Mouse (Mus musculus): ENCODE results near the gene Zfhx3. TPM values are rescaled to one million over a fixed set of nuclear protein-coding genes. Genes with fewer than 3 reads are reported as not detected.
A peak's percentile ranks its signal among the peaks of the same experiment; 100 is the strongest.

Gene Zfhx3
- polyA plus RNA-seq, 1 experiment from 2014 or later: 27.5 TPM

DNA sequence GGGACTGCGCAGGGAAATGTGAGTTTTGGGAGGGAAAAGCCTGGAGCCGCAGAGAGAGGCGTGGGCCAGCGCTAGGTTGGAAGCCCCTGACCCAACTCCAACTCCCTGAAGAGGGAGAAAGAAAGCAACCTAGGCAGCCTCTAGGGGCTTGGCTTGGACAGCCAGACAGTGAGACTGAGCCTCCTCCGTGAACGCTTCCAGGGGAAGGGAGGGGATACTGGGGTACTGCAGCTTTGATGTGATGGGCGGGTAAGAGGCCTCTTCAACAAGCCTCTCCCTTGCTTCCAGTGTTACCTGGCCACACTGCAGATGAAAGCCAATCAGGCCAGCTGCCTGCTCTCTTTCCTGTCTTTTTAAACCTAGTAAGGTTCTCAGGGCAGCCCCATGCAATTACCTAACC is 635.1 kb downstream of the Zfhx3 start:
- H3K27ac ChIP-seq (replicated peaks; ENCODE audit: low read depth, low read length): no peak overlapping the region
- H3K4me1 ChIP-seq (ENCODE audit: control insufficient read depth, insufficient read depth, low read length): no peaks in the 10 kb centered on the region
- no peak overlapping the region for H3K4me2 ChIP-seq (ENCODE audit: low read depth, low read length)
- no peak overlapping the region for H3K4me3 ChIP-seq (ENCODE audit: low read depth, low read length)
- no peaks in the 10 kb centered on the region for H3K36me3 ChIP-seq (replicated peaks; ENCODE audit: control insufficient read depth, insufficient read depth, low read depth, low read length)
- no peak for DNase-seq (ENCODE audit: low spot score)
- no peaks in the 10 kb centered on the region for H3K9me3 ChIP-seq (replicated peaks; ENCODE audit: control insufficient read depth, low read length)
- no peak for ATAC-seq (replicated peaks; ENCODE audit: insufficient number of reproducible peaks, low FRiP score, low TSS enrichment, low read depth)
- 27% methylated on average over 7 of the region's 7 CpGs for WGBS
- no peaks in the 10 kb centered on the region for H3K27me3 ChIP-seq (ENCODE audit: control insufficient read depth, insufficient read depth, low read length)
- no peak overlapping the region for H3K9ac ChIP-seq (replicated peaks; ENCODE audit: low read length)

DNA sequence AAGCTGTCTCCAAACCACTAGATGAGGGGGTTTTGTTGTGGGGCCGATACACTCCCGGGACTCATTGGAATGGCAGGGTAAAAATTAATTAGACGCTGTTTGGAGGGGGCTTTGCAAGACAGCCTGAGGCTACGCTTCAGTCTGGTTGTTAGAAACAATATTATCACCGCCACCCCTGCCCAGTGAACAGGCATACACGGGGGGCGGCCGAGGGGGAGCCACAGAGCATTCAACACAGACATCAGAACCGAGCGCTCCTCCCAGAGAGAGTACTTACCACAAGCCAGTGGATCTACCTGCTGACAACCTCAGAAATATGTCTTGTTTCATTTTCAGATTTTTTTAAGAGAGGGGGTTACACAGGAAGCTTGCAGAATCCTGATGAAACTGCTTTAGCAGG is 635.9 kb downstream of the Zfhx3 start:
- ATAC-seq (replicated peaks; ENCODE audit: insufficient number of reproducible peaks, low FRiP score, low TSS enrichment, low read depth) (no peak), DNase-seq (ENCODE audit: low spot score) (no peak)
- Histone ChIP-seq H3K9ac (replicated peaks; ENCODE audit: low read length) (no peak overlapping the region), H3K9me3 (replicated peaks; ENCODE audit: control insufficient read depth, low read length) (no peaks in the 10 kb centered on the region), H3K27ac (replicated peaks; ENCODE audit: low read depth, low read length) (no peak overlapping the region), H3K4me1 (ENCODE audit: control insufficient read depth, insufficient read depth, low read length) (no peaks in the 10 kb centered on the region), H3K4me2 (ENCODE audit: low read depth, low read length) (no peak overlapping the region), H3K4me3 (ENCODE audit: low read depth, low read length) (no peak overlapping the region), H3K36me3 (replicated peaks; ENCODE audit: control insufficient read depth, insufficient read depth, low read depth, low read length) (no peaks in the 10 kb centered on the region), H3K27me3 (ENCODE audit: control insufficient read depth, insufficient read depth, low read length) (no peaks in the 10 kb centered on the region)
- 35% methylated on average over 10 of the region's 10 CpGs for WGBS

DNA sequence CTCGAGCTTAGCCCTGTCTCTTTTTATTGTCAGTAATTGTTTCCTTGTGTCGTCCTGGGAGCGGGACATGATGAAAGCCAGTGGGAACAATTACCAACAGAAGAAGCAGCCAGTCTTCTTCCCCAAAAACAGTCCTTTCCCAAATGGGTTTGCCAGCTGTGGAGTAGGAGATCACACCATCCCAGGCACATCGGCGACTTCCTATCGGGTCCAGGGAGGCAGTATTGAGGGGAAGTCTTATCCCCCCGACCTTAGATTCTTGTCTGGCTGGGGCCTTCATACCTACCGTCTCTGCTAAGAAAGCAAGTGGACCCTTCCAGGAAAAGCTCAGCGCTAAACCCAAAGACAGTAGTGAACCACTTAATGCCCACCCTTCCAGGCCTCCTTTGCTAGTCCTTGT is 637.4 kb downstream of the Zfhx3 start:
- Histone ChIP-seq H3K27me3 (ENCODE audit: control insufficient read depth, insufficient read depth, low read length) (no peaks in the 10 kb centered on the region), H3K4me1 (ENCODE audit: control insufficient read depth, insufficient read depth, low read length) (no peaks in the 10 kb centered on the region; the same call in none of the 2 replicates), H3K4me3 (ENCODE audit: low read depth, low read length) (no peak overlapping the region), H3K4me2 (ENCODE audit: low read depth, low read length) (no peak overlapping the region), H3K9me3 (replicated peaks; ENCODE audit: control insufficient read depth, low read length) (no peaks in the 10 kb centered on the region), H3K27ac (replicated peaks; ENCODE audit: low read depth, low read length) (no peak overlapping the region), H3K9ac (replicated peaks; ENCODE audit: low read length) (no peak overlapping the region), H3K36me3 (replicated peaks; ENCODE audit: control insufficient read depth, insufficient read depth, low read depth, low read length) (no peaks in the 10 kb centered on the region)
- 33% methylated on average over 9 of the region's 9 CpGs for WGBS
- DNase-seq (ENCODE audit: low spot score): peak; percentile 61
- no peak for ATAC-seq (replicated peaks; ENCODE audit: insufficient number of reproducible peaks, low FRiP score, low TSS enrichment, low read depth)

DNA sequence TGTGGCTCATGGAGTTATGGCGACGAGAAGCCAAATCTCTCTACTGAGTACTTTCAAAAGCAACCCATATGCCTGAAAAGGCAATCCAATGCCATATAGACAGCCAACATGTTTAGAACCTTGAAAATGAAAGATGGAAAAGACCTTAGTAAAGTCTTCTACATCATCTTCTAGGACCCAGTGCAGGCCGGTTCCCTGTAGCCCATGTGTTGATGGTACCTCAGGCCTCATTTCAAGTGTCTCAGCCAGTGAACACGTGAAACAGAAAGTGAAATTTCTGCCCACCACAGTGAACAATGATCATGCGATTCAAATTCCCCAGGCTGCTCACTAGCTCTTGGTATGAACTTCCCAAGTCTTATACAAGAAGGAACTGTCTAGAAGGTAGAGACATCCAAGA is 637.9 kb downstream of the Zfhx3 start:
- Histone ChIP-seq H3K36me3 (replicated peaks; ENCODE audit: control insufficient read depth, insufficient read depth, low read depth, low read length) (no peaks in the 10 kb centered on the region), H3K9me3 (replicated peaks; ENCODE audit: control insufficient read depth, low read length) (no peaks in the 10 kb centered on the region), H3K4me2 (ENCODE audit: low read depth, low read length) (no peak overlapping the region), H3K27ac (replicated peaks; ENCODE audit: low read depth, low read length) (no peak overlapping the region), H3K4me3 (ENCODE audit: low read depth, low read length) (no peak overlapping the region), H3K9ac (replicated peaks; ENCODE audit: low read length) (no peak overlapping the region), H3K4me1 (ENCODE audit: control insufficient read depth, insufficient read depth, low read length) (no peaks in the 10 kb centered on the region; the same call in none of the 2 replicates), H3K27me3 (ENCODE audit: control insufficient read depth, insufficient read depth, low read length) (no peaks in the 10 kb centered on the region)
- DNase-seq (ENCODE audit: low spot score): no peak
- 92% methylated on average over 5 of the region's 5 CpGs for WGBS
- no peak for ATAC-seq (replicated peaks; ENCODE audit: insufficient number of reproducible peaks, low FRiP score, low TSS enrichment, low read depth)

DNA sequence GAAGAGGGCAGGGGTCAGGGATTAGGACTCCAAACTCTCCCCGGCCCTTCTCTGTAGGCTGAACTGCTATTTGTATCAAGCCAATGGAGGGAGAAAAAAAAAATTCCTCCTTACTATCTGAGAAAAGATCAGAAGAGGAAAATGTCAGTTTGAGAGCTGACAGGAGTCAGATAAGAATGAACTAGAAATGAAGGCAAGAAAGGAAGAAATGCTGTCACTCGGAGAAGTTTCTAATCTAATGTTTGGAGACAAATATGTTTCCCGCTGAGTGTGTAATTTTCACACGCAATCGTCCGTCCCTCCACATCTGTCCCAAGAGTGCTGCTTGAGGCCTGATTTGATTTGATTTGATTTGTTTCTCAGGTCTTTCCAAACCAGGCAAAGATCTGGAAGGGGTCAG is 639.1 kb downstream of the Zfhx3 start:
- H3K4me1 ChIP-seq (ENCODE audit: control insufficient read depth, insufficient read depth, low read length): no peaks in the 10 kb centered on the region; the same call in none of the 2 replicates
- no peak for ATAC-seq (replicated peaks; ENCODE audit: insufficient number of reproducible peaks, low FRiP score, low TSS enrichment, low read depth)

DNA sequence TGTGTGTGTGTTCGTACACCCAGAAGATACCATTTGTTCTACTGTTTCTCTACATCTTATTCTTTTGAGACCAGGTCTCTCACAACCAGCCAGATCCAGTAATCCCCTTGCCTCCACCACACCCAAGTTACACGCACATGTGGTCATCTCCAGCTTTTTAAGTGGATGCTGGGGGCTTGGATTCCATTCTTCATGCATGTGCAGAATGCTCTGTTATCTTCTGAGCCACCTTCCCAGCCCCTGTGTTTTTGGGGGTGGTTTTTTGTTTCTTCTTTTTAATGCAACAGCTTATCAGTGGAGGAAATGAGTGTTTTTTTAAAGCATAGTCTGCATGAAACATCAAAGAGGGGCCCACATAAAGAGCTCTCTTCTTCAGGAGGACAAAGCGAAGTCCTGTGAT is 639.8 kb downstream of the Zfhx3 start:
- H3K36me3 ChIP-seq (replicated peaks; ENCODE audit: control insufficient read depth, insufficient read depth, low read depth, low read length): no peaks in the 10 kb centered on the region
- H3K27me3 ChIP-seq (ENCODE audit: control insufficient read depth, insufficient read depth, low read length): no peaks in the 10 kb centered on the region
- 82% methylated on average over 3 of the region's 3 CpGs for WGBS
- H3K4me2 ChIP-seq (ENCODE audit: low read depth, low read length): no peak overlapping the region
- no peaks in the 10 kb centered on the region; the same call in none of the 2 replicates for H3K4me1 ChIP-seq (ENCODE audit: control insufficient read depth, insufficient read depth, low read length)
- no peak overlapping the region for H3K4me3 ChIP-seq (ENCODE audit: low read depth, low read length)
- H3K9ac ChIP-seq (replicated peaks; ENCODE audit: low read length): no peak overlapping the region
- ATAC-seq (replicated peaks; ENCODE audit: insufficient number of reproducible peaks, low FRiP score, low TSS enrichment, low read depth): no peak
- DNase-seq (ENCODE audit: low spot score): no peak
- no peaks in the 10 kb centered on the region for H3K9me3 ChIP-seq (replicated peaks; ENCODE audit: control insufficient read depth, low read length)
- H3K27ac ChIP-seq (replicated peaks; ENCODE audit: low read depth, low read length): no peak overlapping the region

More for the DNA sequence above, 639.1 kb downstream of the Zfhx3 start:
- Histone ChIP-seq H3K27me3 (ENCODE audit: control insufficient read depth, insufficient read depth, low read length) (no peaks in the 10 kb centered on the region), H3K9ac (replicated peaks; ENCODE audit: low read length) (no peak overlapping the region), H3K4me3 (ENCODE audit: low read depth, low read length) (no peak overlapping the region), H3K36me3 (replicated peaks; ENCODE audit: control insufficient read depth, insufficient read depth, low read depth, low read length) (no peaks in the 10 kb centered on the region), H3K9me3 (replicated peaks; ENCODE audit: control insufficient read depth, low read length) (no peaks in the 10 kb centered on the region), H3K4me2 (ENCODE audit: low read depth, low read length) (no peak overlapping the region), H3K27ac (replicated peaks; ENCODE audit: low read depth, low read length) (no peak overlapping the region)
- DNase-seq (ENCODE audit: low spot score): no peak
- WGBS: 62% methylated on average over 6 of the region's 6 CpGs

GRCm38 (mm10) chr8:108583261-108583660 is 640.8 kb downstream of the Zfhx3 start:
- Histone ChIP-seq H3K4me1 (ENCODE audit: control insufficient read depth, insufficient read depth, low read length) (no peaks in the 10 kb centered on the region; the same call in none of the 2 replicates), H3K27ac (replicated peaks; ENCODE audit: low read depth, low read length) (no peak overlapping the region), H3K9me3 (replicated peaks; ENCODE audit: control insufficient read depth, low read length) (no peaks in the 10 kb centered on the region), H3K9ac (replicated peaks; ENCODE audit: low read length) (no peak overlapping the region), H3K4me3 (ENCODE audit: low read depth, low read length) (no peak overlapping the region), H3K4me2 (ENCODE audit: low read depth, low read length) (no peak overlapping the region), H3K27me3 (ENCODE audit: control insufficient read depth, insufficient read depth, low read length) (no peaks in the 10 kb centered on the region), H3K36me3 (replicated peaks; ENCODE audit: control insufficient read depth, insufficient read depth, low read depth, low read length) (no peaks in the 10 kb centered on the region)
- DNase-seq (ENCODE audit: low spot score) (no peak), ATAC-seq (replicated peaks; ENCODE audit: insufficient number of reproducible peaks, low FRiP score, low TSS enrichment, low read depth) (no peak)
- 87% methylated on average over 4 of the region's 4 CpGs for WGBS

DNA sequence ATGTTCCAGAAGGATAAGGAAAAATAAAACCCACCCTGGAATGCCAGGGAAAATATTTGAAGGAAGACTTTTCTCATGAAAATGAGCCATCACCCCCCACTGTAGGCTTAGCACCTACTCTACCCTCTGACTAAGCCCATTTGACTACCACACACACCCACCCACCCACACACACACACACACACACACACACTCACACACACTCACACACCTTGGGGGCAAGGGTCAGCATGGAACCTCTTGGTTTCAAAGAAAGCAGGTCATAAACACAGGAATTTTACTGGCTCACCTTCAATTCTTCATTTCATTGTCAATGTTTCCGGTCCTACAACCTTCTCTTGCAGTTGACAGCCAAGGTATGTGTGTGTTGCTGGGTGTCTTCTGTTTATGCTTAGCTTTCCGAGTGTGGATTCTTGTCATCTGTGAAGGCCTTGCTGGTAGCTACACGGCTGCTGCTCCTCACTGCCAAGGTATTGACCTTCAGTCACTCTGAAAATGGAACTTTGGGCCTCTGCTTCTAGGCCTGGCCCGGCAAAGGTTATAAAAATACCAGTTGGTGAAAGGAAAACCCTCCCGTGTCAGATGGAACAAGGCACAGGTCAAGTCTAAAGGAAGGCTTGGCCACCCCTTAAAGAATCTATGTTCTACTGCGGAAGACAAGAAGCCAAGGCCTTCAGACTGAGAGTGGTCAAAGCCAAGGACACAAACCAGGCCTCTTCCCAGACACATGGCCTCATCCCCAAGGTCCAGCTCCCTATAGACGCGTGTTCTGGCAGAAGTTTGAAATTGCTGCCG is 641.6 kb downstream of the Zfhx3 start:
- H3K27me3 ChIP-seq (ENCODE audit: control insufficient read depth, insufficient read depth, low read length): no peaks in the 10 kb centered on the region
- no peak overlapping the region for H3K27ac ChIP-seq (replicated peaks; ENCODE audit: low read depth, low read length)
- ATAC-seq (replicated peaks; ENCODE audit: insufficient number of reproducible peaks, low FRiP score, low TSS enrichment, low read depth) (no peak), DNase-seq (ENCODE audit: low spot score) (no peak)
- H3K36me3 ChIP-seq (replicated peaks; ENCODE audit: control insufficient read depth, insufficient read depth, low read depth, low read length): no peaks in the 10 kb centered on the region
- no peak overlapping the region for H3K4me2 ChIP-seq (ENCODE audit: low read depth, low read length)
- H3K9me3 ChIP-seq (replicated peaks; ENCODE audit: control insufficient read depth, low read length): no peaks in the 10 kb centered on the region
- no peak overlapping the region for H3K9ac ChIP-seq (replicated peaks; ENCODE audit: low read length)
- no peaks in the 10 kb centered on the region; the same call in none of the 2 replicates for H3K4me1 ChIP-seq (ENCODE audit: control insufficient read depth, insufficient read depth, low read length)
- no peak overlapping the region for H3K4me3 ChIP-seq (ENCODE audit: low read depth, low read length)
- WGBS: 53% methylated on average over 9 of the region's 9 CpGs

Data from embryonic facial prominence, embryonic 11.5 days (tissue).